8 mouse cellular contexts compared by ENCODE assay signal in the genomic region with DNA sequence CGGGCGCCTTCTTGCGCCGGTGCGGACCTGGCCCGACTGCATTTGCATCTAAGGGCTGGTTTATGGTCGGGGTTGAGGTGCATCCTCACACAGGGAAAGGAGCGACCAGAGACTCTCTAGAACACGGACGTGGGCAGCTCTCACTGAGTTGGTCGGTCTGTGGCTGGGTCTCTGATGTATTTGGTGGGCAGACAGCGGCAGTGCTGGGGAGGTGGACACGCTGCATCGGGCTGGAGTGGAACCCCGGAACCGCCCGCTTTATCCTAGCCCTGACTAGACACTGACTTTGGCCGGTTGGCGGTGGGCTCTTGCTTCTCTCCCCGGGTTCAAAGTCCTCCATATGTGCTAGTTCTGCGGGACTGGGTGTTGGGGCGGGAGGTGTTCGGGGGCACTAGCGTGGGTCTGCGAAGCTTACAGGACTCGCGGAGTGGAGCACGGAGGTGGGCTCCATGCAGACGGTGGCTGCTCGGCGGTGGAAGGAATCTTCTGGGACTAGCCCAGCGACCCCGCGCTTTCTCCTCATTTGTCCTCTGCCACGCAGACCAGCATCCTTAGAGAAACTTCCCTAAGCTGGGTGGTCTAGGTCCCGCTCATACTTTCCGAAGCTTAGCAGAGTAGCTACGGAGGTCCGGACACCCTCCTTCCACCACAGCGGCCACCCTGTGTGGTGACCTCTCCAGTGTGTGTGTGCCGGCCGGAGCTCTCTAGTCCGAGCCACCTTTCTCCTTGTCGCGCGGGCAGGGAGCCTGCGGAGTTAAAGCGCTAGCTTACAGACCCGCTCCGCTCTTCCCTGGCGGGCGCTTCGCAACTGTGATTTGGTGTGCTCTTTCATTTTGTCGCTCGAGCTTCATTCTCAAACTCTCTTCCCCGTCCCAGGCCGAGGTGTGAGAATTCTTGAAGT. TPM values are rescaled to one million over a fixed set of nuclear protein-coding genes. Genes with fewer than 3 reads are reported as not detected.
DNase-seq lines count a peak whose midpoint lies in the region; ATAC-seq lines count a peak whose summit lies in the region.

No protein-coding gene starts in this region.

- no peaks in the 10 kb centered on the region for H3K9me3 ChIP-seq in embryonic facial prominence, embryonic 14.5 days (ENCODE audit: control insufficient read depth, low read length)
- H3K9me3 ChIP-seq in hindbrain, embryonic 10.5 days = no peaks in the 10 kb centered on the region
- no peaks in the 10 kb centered on the region for H3K9me3 ChIP-seq in limb, embryonic 15.5 days
- no peaks in the 10 kb centered on the region for H3K9me3 ChIP-seq in midbrain, embryonic 12.5 days

- H3K4me3 ChIP-seq in embryonic facial prominence, embryonic 14.5 days (ENCODE audit: low read depth, low read length) = peak overlapping the region; percentile 67
- H3K4me3 ChIP-seq in hindbrain, embryonic 10.5 days = peak overlapping the region; percentile 84
- peak overlapping the region; percentile 58 for H3K4me3 ChIP-seq in limb, embryonic 15.5 days
- peak overlapping the region; percentile 68 for H3K4me3 ChIP-seq in midbrain, embryonic 12.5 days

- peak overlapping the region; percentile 89 for H3K4me2 ChIP-seq in embryonic facial prominence, embryonic 14.5 days (ENCODE audit: low read depth, low read length)
- H3K4me2 ChIP-seq in limb, embryonic 15.5 days = peak overlapping the region; percentile 93
- peak overlapping the region; percentile 95 for H3K4me2 ChIP-seq in midbrain, embryonic 12.5 days (replicated peaks)

- peak overlapping the region; percentile 71 for H3K27ac ChIP-seq in embryonic facial prominence, embryonic 14.5 days (replicated peaks; ENCODE audit: low read depth, low read length)
- peak overlapping the region; percentile 92 for H3K27ac ChIP-seq in hindbrain, embryonic 10.5 days
- H3K27ac ChIP-seq in limb, embryonic 15.5 days = peak overlapping the region; percentile 2; the same call in 1 of the 2 replicates
- no peak overlapping the region for H3K27ac ChIP-seq in midbrain, embryonic 12.5 days (replicated peaks)

- H3K27me3 ChIP-seq in embryonic facial prominence, embryonic 14.5 days (replicated peaks; ENCODE audit: control insufficient read depth, insufficient read depth, low read length) = no peaks in the 10 kb centered on the region
- peaks cover 12% of the 10 kb centered on the region for H3K27me3 ChIP-seq in hindbrain, embryonic 10.5 days (ENCODE audit: insufficient read depth, poor library complexity, severe bottlenecking)
- H3K27me3 ChIP-seq in limb, embryonic 15.5 days = no peaks in the 10 kb centered on the region
- H3K27me3 ChIP-seq in midbrain, embryonic 12.5 days = peaks cover 5% of the 10 kb centered on the region; the same call in 1 of the 2 replicates
- H3K27me3 ChIP-seq in splenic B cell, adult 2 months (ENCODE audit: control insufficient read depth, insufficient read depth, low read length, poor library complexity, severe bottlenecking) = peaks cover 1% of the 10 kb centered on the region; the same call in 1 of the 2 replicates

- under 1% methylated on average over 54 of the region's 57 CpGs for WGBS in embryonic facial prominence, embryonic 14.5 days
- WGBS in hindbrain, embryonic 10.5 days = under 1% methylated on average over 57 of the region's 57 CpGs
- WGBS in limb, embryonic 15.5 days = under 1% methylated on average over 57 of the region's 57 CpGs
- WGBS in midbrain, embryonic 12.5 days = under 1% methylated on average over 57 of the region's 57 CpGs

- H3K36me3 ChIP-seq in embryonic facial prominence, embryonic 14.5 days (ENCODE audit: control insufficient read depth, insufficient read depth, low read length) = no peaks in the 10 kb centered on the region
- H3K36me3 ChIP-seq in hindbrain, embryonic 10.5 days = no peaks in the 10 kb centered on the region
- no peaks in the 10 kb centered on the region for H3K36me3 ChIP-seq in limb, embryonic 15.5 days
- H3K36me3 ChIP-seq in midbrain, embryonic 12.5 days = no peaks in the 10 kb centered on the region
- no peaks in the 10 kb centered on the region for H3K36me3 ChIP-seq in splenic B cell, adult 2 months (ENCODE audit: control insufficient read depth, insufficient read depth, low read length, poor library complexity, severe bottlenecking)

- peak overlapping the region; percentile 73 for H3K9ac ChIP-seq in embryonic facial prominence, embryonic 14.5 days (ENCODE audit: low read depth, low read length)
- H3K9ac ChIP-seq in limb, embryonic 15.5 days = peak overlapping the region; percentile 47
- peak overlapping the region; percentile 70 for H3K9ac ChIP-seq in midbrain, embryonic 12.5 days (replicated peaks)

- ATAC-seq in cerebellum, adult (ENCODE audit: insufficient number of reproducible peaks, low FRiP score, low TSS enrichment) = peak; percentile 32; the same call in 1 of the 2 replicates
- ATAC-seq in embryonic facial prominence, embryonic 14.5 days (ENCODE audit: low read depth) = peak; percentile 38
- ATAC-seq in limb, embryonic 15.5 days (ENCODE audit: insufficient number of reproducible peaks, low FRiP score, low TSS enrichment, low read depth) = peak; percentile 66
- peak; percentile 42 for ATAC-seq in midbrain, embryonic 12.5 days (ENCODE audit: low FRiP score, low read depth)

- peaks cover 2% of the 10 kb centered on the region; the same call in 1 of the 2 replicates for H3K4me1 ChIP-seq in embryonic facial prominence, embryonic 14.5 days (ENCODE audit: control insufficient read depth, insufficient read depth, low read length)
- H3K4me1 ChIP-seq in hindbrain, embryonic 10.5 days (replicated peaks) = peaks cover 37% of the 10 kb centered on the region
- H3K4me1 ChIP-seq in limb, embryonic 15.5 days = peaks cover 13% of the 10 kb centered on the region
- H3K4me1 ChIP-seq in midbrain, embryonic 12.5 days = peaks cover 18% of the 10 kb centered on the region

- no peak for DNase-seq in cerebellum, adult 11-12 months
- peak; percentile 16 for DNase-seq in T-cell, adult 2 months (ENCODE audit: low spot score)
- peak; percentile 56 for DNase-seq in embryonic facial prominence, embryonic 14.5 days (ENCODE audit: low spot score)
- DNase-seq in hindbrain, embryonic 10.5 days (ENCODE audit: low spot score) = peak; percentile 70
- peak; percentile 35 for DNase-seq in splenic B cell, adult 2 months (ENCODE audit: low read depth, low spot score)

RNA-seq across cellular contexts. Expression of gene Ndnf, which starts 1.0 kb away (rescaled TPM):
- 11.3 and 12.3 TPM in 2 replicates for polyA plus RNA-seq in embryonic facial prominence, embryonic 14.5 days (2014; fragmentation: Nextera tagmentation; extraction: Ambion mirVana)
- polyA plus RNA-seq in hindbrain, embryonic 10.5 days (2016; fragmentation: Nextera tagmentation; extraction: Ambion mirVana) = 20.0 and 24.7 TPM in 2 replicates
- polyA plus RNA-seq in limb, embryonic 15.5 days (2015; fragmentation: Nextera tagmentation; extraction: Ambion mirVana) = 7.4 and 7.9 TPM in 2 replicates
- 5.4 TPM in 2 replicates for polyA plus RNA-seq in midbrain, embryonic 12.5 days (2016; fragmentation: Nextera tagmentation; extraction: Ambion mirVana)
